Mouse (Mus musculus) mouse embryonic stem cell (cell line): ENCODE measurements around the gene Cpsf6.

ENCODE experiments used
- in situ Hi-C, 2 experiments: fragments of 300-500 bp; cut with MboI; formaldehyde crosslinking; loops; 1 replicate in 1 of 2; 3 replicates in 1 of 2; pipeline ENCODE4 v1.14.3; 2019 to 2020; ENCODE audit warnings: low sequenced_read_pairs in 2 of 2, low pct_unique_long_range_greater_than_20kb in 1 of 2, mixed read lengths in 1 of 2; ENCODE audit not compliant: unreplicated experiment in 1 of 2

The Cpsf6 gene

DNA sequence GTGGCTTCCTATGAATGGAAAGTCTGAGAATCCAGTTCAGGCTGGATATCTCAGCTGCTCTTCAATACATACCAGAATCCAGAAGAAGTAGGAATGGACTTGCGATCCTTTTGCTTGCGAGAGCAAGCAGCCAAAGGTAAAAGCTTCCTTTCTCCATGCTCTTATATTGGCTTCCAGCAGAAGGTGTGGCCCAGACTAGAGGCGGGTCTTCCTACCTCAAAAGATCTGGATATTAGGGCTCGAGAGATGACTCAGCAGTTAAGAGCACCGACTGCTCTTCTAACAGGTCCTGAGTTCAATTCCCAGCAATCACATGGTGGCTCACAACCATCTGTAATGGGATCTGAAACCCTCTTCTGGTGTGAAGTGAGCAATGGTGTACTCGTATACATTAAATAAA is at the start of gene Cpsf6:
Cpsf6 (minus strand) TSS at position 108 of the 400 bp plus-strand sequence.
- in situ Hi-C loops = no loop called here

DNA sequence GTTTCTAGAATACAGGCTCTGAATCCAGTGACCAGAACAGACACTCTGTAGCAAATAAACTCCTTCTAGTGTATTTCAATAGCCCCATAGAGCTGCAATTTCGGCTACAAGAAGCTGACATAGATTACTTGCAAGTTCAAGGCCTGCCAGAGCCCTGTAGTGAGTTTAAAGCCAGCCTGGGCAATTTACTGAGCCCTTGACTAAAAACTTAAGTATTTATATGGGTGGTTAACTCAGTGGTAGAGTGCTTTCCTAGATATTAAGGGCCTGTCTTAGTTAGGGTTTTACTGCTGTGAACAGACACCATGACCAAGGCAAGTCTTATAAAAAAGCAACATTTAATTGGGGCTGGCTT is 46.8 kb upstream of the Cpsf6 start:
- in situ Hi-C loops = loop anchor here in 1 of 2 experiments (25.0 kb wide), 1 partner anchor 189 kb away; the partner anchor contains the start of gene 9530003J23Rik

DNA sequence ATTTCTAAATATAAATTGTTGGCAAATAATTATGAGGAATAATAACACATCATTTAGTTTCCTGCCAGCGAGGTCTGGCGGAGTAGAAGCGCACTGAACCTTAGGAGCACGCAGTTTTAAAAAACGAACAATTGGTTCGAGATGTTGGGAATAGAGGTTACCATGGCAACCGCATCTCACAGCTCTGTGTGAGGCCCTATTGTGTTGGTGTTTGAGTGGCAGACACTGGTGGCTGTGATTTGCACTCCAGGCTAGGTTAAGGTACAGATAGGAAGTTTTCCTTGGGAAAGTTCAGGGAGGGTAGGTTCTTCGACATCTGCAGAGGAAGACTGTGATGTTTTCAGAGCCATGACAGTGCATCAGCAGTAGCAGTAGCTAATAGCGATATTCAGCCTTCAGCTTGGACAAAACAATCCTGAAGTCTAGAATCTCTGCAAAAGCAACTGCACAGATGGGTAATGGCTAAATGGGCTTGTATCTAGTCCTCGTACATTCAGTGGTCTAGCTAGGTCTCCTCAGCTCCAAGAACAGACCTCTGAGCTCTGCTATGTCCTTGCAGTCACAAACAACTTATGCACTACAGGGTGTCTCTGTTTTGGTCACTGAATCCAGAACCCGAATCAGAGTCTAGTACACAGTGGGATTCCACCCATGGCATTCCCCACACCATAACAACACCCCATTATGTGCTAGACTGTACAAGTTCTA is 46.2 kb upstream of the Cpsf6 start:
- in situ Hi-C loops = loop anchor here in 1 of 2 experiments (25.0 kb wide), 1 partner anchor 189 kb away; the partner anchor contains the start of gene 9530003J23Rik

DNA sequence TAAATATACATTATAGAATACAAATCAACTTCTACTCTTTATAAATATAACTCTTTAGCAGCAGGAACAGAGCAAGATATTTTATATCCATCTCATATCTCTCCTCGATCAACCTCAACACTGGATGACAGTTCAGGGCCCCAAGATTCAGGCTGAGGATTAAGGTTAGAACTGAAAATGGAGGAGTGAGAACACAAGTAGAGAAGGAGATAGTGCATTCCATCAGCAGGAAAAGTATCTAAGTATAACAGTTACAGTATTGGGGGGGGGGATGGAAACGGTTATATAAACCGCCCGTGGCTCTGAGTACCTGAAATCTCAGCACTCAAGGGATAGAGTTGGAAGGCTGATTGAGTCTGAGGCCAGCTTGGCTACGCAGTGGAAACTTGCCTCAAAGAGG is 45.2 kb upstream of the Cpsf6 start:
- in situ Hi-C loops = loop anchor here in 1 of 2 experiments (25.0 kb wide), 1 partner anchor 188 kb away; the partner anchor contains the start of gene 9530003J23Rik

DNA sequence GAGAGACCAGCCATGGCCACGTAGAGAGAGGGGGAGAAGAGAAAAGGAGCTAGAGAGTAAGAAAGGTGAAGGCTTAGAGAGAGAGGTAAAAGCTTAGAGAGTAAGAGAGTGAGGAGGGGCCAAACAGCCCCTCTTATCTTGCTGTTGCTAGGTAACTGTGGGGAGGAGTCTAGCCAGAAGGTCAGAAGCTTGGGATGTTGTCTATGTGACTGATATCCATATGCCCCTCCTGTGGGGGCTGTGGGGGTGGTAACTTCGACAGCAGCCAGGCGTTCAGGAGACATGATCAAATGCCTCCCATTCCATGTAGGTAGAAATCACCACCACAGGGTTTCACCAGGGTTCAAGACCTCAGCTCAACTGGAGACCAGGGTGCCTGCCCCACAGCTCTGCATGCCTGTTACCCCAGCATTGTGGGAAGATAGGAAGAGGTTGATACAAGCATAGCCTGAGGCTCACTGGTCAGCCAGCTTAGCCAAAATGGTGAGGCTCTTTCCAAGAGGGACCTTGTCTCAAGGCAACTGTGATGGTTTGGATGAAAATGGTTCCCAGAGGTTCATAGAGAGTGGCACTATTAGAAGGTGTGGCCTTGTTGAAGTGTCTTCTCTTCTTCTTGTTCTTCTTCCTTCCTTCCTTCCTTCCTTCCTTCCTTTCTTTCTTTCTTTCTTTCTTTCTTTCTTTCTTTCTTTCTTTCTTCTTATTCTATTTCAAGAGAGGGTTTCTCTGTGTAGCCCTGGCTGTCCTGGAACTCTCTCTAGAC is 44.5 kb upstream of the Cpsf6 start:
- in situ Hi-C loops = no loop called here

DNA sequence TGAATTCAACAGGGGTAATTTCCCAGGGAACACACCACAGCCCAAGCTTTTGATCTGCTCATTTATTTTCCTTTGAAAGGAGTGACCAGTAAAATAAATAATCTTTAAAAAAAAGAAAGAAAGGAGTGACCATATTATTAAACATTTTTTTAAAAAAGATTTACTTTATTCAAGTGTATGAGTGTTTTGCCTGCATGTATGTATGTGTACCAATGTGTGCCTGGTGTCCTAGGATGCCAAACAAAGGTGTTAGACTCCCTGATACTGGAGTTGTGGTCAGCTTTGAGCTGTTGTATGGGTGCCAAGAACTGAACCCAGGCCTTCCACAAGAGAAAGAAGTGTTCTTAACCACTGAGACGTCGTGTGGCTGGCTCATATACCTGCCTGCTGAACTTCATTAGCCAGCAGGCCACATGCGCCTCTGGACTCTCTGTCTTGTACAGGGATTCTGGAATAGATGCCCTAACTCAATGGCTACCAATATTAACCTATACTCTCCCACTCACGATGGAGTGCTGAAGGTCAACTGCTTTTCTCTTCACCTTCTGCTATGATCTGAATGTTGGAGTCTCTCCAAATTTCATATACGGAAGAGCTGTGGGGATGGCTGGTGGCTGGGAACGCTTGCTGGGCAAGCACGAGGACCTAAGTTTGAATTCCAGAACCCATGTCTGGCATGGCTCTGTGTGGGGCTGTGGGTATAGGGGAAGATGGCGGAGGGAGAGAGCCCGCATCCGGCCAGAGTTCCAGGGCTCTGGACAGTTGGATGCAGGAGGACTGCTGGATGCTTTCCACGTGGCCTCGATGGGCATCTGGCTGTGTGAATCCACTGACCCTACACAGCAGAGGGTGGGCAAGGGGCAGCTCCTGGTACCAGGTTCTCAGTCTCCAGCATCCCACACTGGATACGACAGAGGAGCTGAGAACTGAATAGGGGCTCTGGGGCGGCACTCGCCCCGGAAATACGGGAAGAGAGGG is 43.5 kb upstream of the Cpsf6 start:
- in situ Hi-C loops = no loop called here

DNA sequence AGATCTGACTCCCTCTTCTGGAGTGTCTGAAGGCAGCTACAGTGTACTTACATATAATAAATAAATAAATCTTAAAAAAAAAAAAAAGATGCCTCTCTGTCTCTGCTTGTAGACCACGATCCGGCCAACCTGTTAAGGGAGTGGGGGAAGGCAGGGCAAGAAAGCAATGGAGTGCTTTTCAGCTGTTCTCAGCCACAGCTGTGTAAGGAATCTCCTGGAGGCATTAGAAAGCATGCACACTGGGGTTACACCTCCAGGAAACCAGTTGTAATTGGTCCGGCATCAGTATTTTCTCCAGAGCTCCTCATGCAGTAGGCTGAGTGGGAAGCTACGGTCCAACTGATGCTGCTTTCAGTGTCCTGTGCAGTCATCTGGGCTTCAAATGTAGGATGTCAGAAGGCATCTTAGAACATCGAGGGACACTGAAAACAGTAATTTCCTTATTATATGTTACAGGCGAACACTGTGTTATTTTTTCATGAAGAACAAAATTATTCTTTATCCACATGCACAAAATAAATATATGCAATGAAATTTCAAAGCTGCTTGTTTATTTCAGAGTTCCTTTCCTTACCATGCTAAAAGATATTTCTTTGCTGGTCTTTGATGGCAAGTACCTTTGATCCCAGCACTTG is 42.5 kb upstream of the Cpsf6 start:
- in situ Hi-C loops = no loop called here

DNA sequence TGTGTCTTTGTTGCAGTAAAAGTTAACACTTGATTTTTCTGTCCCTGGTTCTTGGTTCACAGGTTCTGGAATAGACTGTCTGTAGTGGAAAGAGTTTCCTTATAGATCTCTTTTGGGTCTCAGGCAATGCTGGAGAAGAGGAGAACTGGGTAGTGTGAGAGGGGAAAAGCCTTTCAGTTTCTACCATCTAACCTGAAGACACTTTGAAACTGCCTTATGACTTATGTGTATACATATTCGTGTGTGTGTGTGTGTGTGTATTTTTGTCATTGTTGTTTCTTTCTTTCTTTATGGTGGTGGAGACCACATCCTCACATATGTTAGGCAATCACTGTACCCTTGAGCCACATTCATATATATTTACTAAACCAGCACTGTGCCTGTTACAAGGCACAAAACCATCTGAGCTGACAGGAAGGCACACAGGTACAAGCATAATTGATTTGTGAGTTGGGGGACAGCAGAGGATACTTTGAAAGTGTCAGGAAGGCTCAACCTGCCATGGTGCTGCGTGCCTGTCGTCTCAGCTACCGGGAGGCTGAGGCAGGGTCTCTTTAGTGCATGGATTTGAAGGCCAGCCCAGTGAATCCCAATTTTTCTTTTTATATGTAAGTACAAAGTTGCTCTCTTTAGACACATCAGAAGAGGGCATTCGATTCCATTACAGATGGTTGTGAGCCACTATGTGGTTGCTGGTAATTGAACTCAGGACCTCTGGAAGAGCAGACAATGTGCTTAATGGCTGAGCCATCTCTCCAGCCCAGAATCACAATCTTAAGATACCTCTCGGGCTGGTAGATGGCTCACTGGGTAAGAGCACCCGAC is 41.7 kb upstream of the Cpsf6 start:
- in situ Hi-C loops = no loop called here

DNA sequence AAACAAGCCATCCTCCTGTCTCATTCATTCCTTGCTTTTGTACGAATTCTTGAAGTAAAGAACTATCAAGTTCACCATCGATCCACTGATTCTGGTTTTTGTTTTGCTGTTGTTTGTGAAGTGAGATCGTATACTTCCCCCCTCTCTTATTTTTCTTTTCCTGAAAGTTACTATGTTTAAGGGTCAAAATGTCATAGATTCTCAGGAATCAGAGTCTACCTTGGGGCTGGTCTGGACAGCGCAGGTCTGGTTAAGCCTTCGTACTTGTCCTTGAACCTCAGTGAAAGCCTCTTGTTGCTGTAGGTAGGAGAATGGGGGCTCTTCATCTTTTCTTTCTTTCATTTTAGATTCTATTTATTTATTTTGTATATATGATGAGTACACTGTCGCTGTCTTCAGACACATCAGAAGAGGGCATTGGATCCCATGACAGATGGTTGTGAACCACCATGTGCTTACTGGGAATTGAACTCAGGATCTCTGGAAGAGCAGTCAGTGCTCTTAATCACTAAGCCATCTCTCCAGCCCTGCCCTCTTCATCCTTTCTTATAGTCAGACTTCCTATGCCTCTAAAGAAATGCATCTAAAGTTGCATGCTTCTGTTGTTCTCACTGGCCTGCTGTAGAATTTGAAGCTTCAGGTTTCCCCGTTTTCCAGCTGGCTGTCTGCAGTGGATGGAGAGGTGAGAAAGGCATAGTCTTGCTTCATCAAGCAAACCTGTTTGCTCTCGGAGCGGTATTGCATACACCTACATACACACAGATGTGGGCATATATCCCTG is 40.9 kb upstream of the Cpsf6 start:
- in situ Hi-C loops = no loop called here

DNA sequence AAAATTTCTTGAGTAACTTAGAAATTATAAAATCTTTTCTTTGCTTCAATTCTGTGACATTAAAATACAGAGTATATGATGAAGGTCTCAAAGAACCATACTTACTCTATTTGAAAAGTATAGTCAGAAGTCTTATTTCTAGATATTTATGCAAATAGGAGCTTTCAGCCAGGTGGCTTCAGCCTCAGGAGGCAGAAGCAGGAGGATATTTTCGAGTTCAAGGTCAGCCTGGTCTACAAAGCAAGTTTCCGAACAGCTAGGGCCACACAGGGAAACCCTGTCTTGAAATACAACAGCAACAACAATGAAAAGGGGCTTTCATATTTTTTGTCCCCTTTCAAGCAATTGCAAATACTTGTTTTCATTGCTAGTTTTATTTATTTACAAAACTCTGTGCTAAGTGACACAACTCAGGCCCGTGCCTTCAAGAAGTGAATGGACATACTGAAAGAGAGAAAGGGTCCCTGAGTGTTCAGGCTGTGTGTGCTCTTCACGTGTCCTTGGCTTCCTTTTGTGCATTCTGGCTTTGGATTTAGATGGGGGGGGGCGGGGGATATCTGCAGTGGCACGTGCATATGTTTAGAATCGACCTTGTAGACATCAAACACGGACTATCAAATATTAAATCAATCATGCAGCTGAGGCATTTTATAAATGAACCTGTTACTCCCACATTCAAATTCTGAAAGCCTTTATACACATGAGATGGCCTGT is 39.9 kb upstream of the Cpsf6 start:
- in situ Hi-C loops = no loop called here

DNA sequence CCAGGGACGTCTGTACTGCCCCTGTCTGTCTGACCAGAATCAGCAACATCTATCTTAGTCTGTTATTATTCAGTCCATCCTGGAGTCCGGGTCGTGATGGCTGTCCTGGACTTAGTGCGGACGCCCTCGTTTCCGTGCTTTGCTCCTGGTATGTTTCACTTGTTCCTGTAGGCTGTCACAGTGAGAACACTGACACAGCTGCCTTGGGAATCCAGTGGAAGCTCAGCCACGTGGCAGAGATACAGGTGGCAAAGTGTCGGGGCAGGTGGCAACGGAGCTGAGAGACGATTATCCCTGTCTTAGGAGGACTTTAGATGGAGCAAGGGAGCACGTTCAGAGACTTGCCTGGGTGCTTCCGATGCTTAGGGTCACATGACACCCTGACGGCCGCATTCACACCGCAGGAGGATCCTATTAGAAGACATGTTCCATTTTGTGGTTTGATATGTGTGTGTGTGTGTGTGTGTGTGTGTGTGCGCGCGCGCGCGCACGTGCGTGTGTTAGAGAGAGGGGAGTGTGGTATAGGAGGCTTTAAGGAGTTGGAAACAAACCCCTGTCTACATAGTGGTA is 38.9 kb upstream of the Cpsf6 start:
- in situ Hi-C loops = no loop called here

DNA sequence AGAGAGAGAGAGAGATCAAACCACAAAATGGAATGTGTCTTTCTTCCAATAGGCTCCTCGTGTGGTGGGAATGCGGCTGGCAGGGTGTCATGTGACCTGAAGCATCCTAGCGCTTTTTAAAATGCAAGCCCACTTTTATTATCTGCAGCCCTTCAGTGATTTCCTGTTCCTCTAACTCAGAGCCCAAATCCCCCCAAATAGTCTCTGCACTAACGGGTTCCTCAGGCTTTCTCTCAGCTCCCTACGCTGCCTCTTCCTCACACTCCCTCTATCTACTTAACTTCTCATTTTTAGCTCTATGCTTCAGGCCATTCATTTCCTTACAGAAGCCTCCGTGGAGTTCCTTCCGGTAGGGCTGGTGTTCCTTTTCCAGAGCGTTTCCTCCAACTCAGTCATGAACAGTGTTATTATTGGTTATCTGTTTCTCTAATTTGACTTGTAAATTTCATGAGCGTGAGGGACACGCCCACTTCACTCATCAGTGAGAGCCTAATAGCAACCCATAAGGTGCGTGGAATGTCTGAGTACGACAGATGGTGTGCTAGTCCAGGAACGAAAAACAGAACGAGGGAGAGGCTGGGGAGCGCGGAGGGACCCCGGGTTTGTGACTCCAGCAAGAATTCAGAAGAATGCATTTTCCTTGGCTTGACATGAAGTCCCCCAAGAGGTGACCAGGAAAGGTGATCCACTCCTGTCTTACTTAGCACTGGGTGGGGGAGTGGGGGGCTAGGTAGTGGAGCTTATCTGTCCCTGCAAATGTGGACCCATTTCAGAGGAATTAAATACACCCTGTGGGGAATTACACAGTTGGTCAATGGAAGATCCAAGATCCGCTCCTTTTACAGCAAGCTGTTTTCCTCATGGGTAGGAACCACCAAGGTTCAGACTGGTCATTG is 38.2 kb upstream of the Cpsf6 start:
- in situ Hi-C loops = no loop called here

DNA sequence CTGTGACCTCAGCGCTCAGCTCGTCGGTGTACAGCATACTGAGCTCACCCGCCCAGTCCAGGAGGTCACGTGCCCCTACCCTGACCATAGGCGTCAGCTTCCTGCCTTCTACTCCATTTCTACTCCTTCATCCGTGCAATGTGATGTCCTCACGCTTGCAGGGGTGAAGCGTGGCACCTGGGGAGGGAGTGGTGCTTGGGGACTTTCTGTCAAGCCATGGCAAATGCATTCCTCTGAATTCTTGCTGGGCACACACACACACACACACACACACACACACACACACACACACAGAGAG is 37.6 kb upstream of the Cpsf6 start:
- in situ Hi-C loops = no loop called here

DNA sequence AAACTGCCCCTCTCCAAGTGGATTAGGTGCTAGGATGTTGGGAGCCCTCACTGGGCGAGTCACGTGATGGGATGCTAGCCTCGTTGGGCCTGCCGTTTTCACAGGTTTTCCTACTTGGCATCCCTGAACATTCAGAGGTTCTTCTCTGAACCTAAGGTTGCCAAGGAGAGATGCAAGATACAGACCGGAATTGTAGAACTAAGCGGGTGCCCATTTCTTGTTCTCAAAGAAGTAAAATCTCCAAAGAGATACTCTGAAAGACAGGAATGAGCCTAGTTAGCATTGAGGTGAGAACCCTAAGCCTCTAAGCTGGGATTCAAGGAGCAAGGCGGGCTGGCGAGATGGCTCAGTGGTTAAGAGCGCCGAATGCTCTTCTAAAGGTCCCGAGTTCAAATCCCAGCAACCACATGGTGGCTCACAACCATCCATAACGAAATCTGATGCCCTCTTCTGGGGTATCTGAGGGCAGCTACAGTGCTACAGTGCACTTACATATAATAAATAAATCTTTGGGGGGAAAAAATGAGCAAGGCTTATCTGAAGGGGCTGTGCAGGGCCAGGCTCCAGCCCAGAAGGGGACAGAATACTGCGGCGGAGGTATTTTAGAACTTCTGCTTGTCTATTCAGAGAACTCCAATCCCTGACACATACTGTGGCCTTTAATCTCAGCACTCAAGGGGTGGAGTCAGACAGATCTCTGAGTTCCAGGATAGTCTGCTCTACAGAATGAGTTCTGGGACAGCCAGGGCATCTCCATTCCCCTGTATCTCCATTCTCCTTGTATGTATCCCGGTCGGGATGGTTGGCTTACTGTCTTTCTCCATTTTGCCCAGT is 37.0 kb upstream of the Cpsf6 start:
- in situ Hi-C loops = no loop called here

DNA sequence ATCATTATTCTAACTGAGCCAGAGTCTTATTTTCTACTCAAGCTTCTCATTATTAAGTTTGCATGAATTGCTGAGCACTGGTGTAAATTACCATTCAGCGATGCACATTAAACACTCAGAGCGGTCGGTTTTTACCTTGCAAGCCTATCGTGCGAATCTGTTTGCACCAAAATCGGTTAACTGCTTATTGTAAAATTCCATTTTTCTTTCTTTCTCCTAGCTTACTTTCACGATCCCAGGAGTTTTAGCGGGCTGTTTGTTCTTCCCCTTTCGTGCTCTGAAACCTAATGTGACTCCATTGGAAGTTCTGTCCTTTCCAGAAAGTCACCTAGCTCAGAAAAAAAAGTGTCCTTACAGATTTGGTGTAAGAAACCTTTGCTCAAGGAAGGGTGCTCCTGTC is 36.3 kb upstream of the Cpsf6 start:
- in situ Hi-C loops = no loop called here
